10 mouse cellular contexts compared by ENCODE assay signal in the genomic region with DNA sequence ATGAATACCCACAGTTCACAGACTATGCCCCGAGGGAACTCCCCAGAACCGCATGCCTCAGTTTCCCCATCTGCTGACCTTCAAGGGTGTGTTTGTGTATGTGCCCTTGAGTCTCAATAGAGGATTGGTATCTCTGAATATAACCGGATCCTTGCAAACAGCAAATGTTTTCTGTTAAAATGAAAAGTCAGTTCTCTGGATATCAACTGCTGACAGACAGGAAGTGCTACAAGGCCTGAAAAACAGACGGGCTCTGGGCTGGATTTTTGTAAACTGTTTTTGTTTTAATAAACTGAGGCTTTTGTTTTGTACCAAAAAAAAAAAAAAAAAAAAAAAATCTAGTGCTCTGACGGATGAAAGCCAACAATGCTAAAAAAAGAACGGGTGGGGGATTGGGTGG.
DNase-seq lines count a peak whose midpoint lies in the region; ATAC-seq and TF ChIP-seq lines count a peak whose summit lies in the region.
"Had no signal": no experiment of that assay in that cellular context is flagged by ENCODE, and none has a peak within 500 bp of the region (broad histone marks: within the 10 kb centered on the region; RNA-seq: fewer than 3 reads in every experiment).

No protein-coding gene starts in this region.

- no peaks in the 10 kb centered on the region for H3K27me3 ChIP-seq in forebrain, embryonic 13.5 days
- H3K27me3 ChIP-seq in forebrain, embryonic 11.5 days (ENCODE audit: control insufficient read depth, insufficient read depth, low read length), result no peaks in the 10 kb centered on the region
- H3K27me3 ChIP-seq in hindbrain, embryonic 12.5 days, result no peaks in the 10 kb centered on the region
- H3K27me3 ChIP-seq in hindbrain, embryonic 14.5 days (ENCODE audit: control insufficient read depth, insufficient read depth, low read length), result no peaks in the 10 kb centered on the region
- H3K27me3 ChIP-seq in lung, embryonic 16.5 days (ENCODE audit: control insufficient read depth, insufficient read depth, low read depth, low read length), result no peaks in the 10 kb centered on the region

- H3K9ac ChIP-seq in forebrain, embryonic 13.5 days, result no peak overlapping the region
- H3K9ac ChIP-seq in forebrain, embryonic 11.5 days (ENCODE audit: low read length), result no peak overlapping the region
- H3K9ac ChIP-seq in hindbrain, embryonic 12.5 days, result no peak overlapping the region
- H3K9ac ChIP-seq in hindbrain, embryonic 14.5 days, result no peak overlapping the region
- no peak overlapping the region for H3K9ac ChIP-seq in lung, embryonic 16.5 days (ENCODE audit: low read length)

- peaks cover 98% of the 10 kb centered on the region for H3K4me1 ChIP-seq in forebrain, embryonic 13.5 days
- H3K4me1 ChIP-seq in forebrain, embryonic 11.5 days (replicated peaks; ENCODE audit: control insufficient read depth, insufficient read depth, low read length), result peaks cover 52% of the 10 kb centered on the region
- peaks cover 82% of the 10 kb centered on the region for H3K4me1 ChIP-seq in hindbrain, embryonic 12.5 days
- H3K4me1 ChIP-seq in hindbrain, embryonic 14.5 days (replicated peaks; ENCODE audit: control insufficient read depth, insufficient read depth, low read length), result peaks cover 65% of the 10 kb centered on the region
- H3K4me1 ChIP-seq in lung, embryonic 16.5 days (replicated peaks; ENCODE audit: control insufficient read depth, insufficient read depth, low read length), result peaks cover 71% of the 10 kb centered on the region
- H3K4me1 ChIP-seq in cortical plate, adult 2 months (ENCODE audit: control insufficient read depth, insufficient read depth, low read length), result peaks cover 10% of the 10 kb centered on the region

- ATAC-seq in forebrain, embryonic 13.5 days, result no peak
- no peak for ATAC-seq in forebrain, embryonic 11.5 days (replicated peaks; ENCODE audit: low FRiP score)
- ATAC-seq in hindbrain, embryonic 12.5 days (ENCODE audit: low FRiP score), result no peak
- ATAC-seq in hindbrain, embryonic 14.5 days (ENCODE audit: low FRiP score), result no peak
- no peak for ATAC-seq in lung, embryonic 16.5 days (ENCODE audit: low read depth)

- H3K27ac ChIP-seq in forebrain, embryonic 13.5 days, result peak overlapping the region; percentile 41
- no peak overlapping the region for H3K27ac ChIP-seq in forebrain, embryonic 11.5 days (ENCODE audit: low read depth, low read length)
- H3K27ac ChIP-seq in hindbrain, embryonic 12.5 days, result peak overlapping the region; percentile 44; the same call in 1 of the 2 replicates
- no peak overlapping the region for H3K27ac ChIP-seq in hindbrain, embryonic 14.5 days
- H3K27ac ChIP-seq in lung, embryonic 16.5 days (ENCODE audit: low read length), result peak overlapping the region; percentile 82
- H3K27ac ChIP-seq in cortical plate, adult 2 months (ENCODE audit: insufficient read depth, low read length), result 0 out of 2 replicates have a peak overlapping the region, but pooled peaks have one; percentile 35

- no peak for TF ChIP-seq POLR2A in cortical plate, adult 2 months (IDR thresholded peaks at IDR 0.05; ENCODE audit: extremely low read depth, insufficient read depth, low read length)

- no peak overlapping the region for H3K4me2 ChIP-seq in forebrain, embryonic 13.5 days
- no peak overlapping the region for H3K4me2 ChIP-seq in forebrain, embryonic 11.5 days (ENCODE audit: low read depth, low read length, severe bottlenecking)
- no peak overlapping the region for H3K4me2 ChIP-seq in hindbrain, embryonic 12.5 days (replicated peaks)
- H3K4me2 ChIP-seq in hindbrain, embryonic 14.5 days (replicated peaks), result no peak overlapping the region
- no peak overlapping the region for H3K4me2 ChIP-seq in lung, embryonic 16.5 days (ENCODE audit: low read depth, low read length)

- no peaks in the 10 kb centered on the region for H3K36me3 ChIP-seq in forebrain, embryonic 13.5 days (ENCODE audit: poor library complexity, severe bottlenecking)
- no peaks in the 10 kb centered on the region for H3K36me3 ChIP-seq in forebrain, embryonic 11.5 days (ENCODE audit: control insufficient read depth, insufficient read depth, low read length)
- no peaks in the 10 kb centered on the region for H3K36me3 ChIP-seq in hindbrain, embryonic 12.5 days
- H3K36me3 ChIP-seq in hindbrain, embryonic 14.5 days (replicated peaks; ENCODE audit: control insufficient read depth, insufficient read depth), result no peaks in the 10 kb centered on the region
- no peaks in the 10 kb centered on the region for H3K36me3 ChIP-seq in lung, embryonic 16.5 days (ENCODE audit: control insufficient read depth, insufficient read depth, low read length)

- WGBS in forebrain, embryonic 13.5 days, result 47% methylated on average over 6 of the region's 6 CpGs
- WGBS in forebrain, embryonic 11.5 days, result 65% methylated on average over 6 of the region's 6 CpGs
- WGBS in hindbrain, embryonic 12.5 days, result 51% methylated on average over 6 of the region's 6 CpGs
- WGBS in hindbrain, embryonic 14.5 days, result 52% methylated on average over 6 of the region's 6 CpGs
- 29% methylated on average over 6 of the region's 6 CpGs for WGBS in lung, embryonic 16.5 days

- no peak overlapping the region for H3K4me3 ChIP-seq in forebrain, embryonic 13.5 days
- no peak overlapping the region for H3K4me3 ChIP-seq in forebrain, embryonic 11.5 days (ENCODE audit: low read depth, low read length)
- no peak overlapping the region for H3K4me3 ChIP-seq in hindbrain, embryonic 12.5 days
- H3K4me3 ChIP-seq in hindbrain, embryonic 14.5 days (replicated peaks; ENCODE audit: low read length), result no peak overlapping the region
- H3K4me3 ChIP-seq in lung, embryonic 16.5 days (ENCODE audit: low read length), result no peak overlapping the region
- H3K4me3 ChIP-seq in cortical plate, adult 2 months (ENCODE audit: insufficient read depth, low read length), result no peak overlapping the region

- no peaks in the 10 kb centered on the region for H3K9me3 ChIP-seq in forebrain, embryonic 13.5 days (replicated peaks)
- no peaks in the 10 kb centered on the region for H3K9me3 ChIP-seq in forebrain, embryonic 11.5 days (ENCODE audit: control insufficient read depth, low read length)
- H3K9me3 ChIP-seq in hindbrain, embryonic 12.5 days (replicated peaks), result no peaks in the 10 kb centered on the region
- no peaks in the 10 kb centered on the region for H3K9me3 ChIP-seq in hindbrain, embryonic 14.5 days (ENCODE audit: control insufficient read depth, low read length)
- no peaks in the 10 kb centered on the region for H3K9me3 ChIP-seq in lung, embryonic 16.5 days (ENCODE audit: control insufficient read depth, low read length)

- TF ChIP-seq CTCF in cortical plate, adult 2 months (IDR thresholded peaks at IDR 0.05; ENCODE audit: extremely low read depth, insufficient read depth, low read length), result no peak

- DNase-seq in forebrain, embryonic 11.5 days (ENCODE audit: low spot score), result no peak
- DNase-seq in hindbrain, embryonic 14.5 days (ENCODE audit: low spot score), result no peak
- DNase-seq in lung, postnatal 4 days, result no peak
- no peak for DNase-seq in cerebellum, postnatal 4 days (ENCODE audit: low spot score in 2 of 2)
- DNase-seq: B cell, adult 2 months; cerebellum, adult 8-10 months had no signal

Comparison
In these comparisons a context has a peak if more than half of its experiments do, and no peak if none do; other contexts are left out.
1. H3K27ac ChIP-seq: peak in forebrain, embryonic 13.5 days (single experiment), hindbrain, embryonic 12.5 days (single experiment), lung, embryonic 16.5 days (single experiment) and cortical plate, adult 2 months (single experiment); none in forebrain, embryonic 11.5 days (single experiment) and hindbrain, embryonic 14.5 days (single experiment).